Mouse (Mus musculus) embryonic facial prominence, embryonic 12.5 days (tissue): ENCODE results near the gene Notch1. TPM values are rescaled to one million over a fixed set of nuclear protein-coding genes. Genes with fewer than 3 reads are reported as not detected.

Experiments used
- ATAC-seq: fragments of 200-750 bp; cut with Nextera tagmentation; 2 replicates; pipeline ENCODE4 v1.8.0; 2017; ENCODE audit not compliant: insufficient number of reproducible peaks, insufficient read depth, low FRiP score, low TSS enrichment
- H3K27ac ChIP-seq: fragments of 300-500 bp; sonication (generic); 2 replicates; pipeline ENCODE4 v1.5.1; 2016; ENCODE audit warnings: mild to moderate bottlenecking
- H3K27me3 ChIP-seq: fragments of 300-500 bp; sonication (generic); 2 replicates; pipeline ENCODE4 v1.6.1; 2016; ENCODE audit warnings: mild to moderate bottlenecking, moderate library complexity
- H3K36me3 ChIP-seq: fragments of 300-500 bp; sonication (generic); 2 replicates; pipeline ENCODE4 v1.6.1; 2016; ENCODE audit warnings: mild to moderate bottlenecking
- H3K4me1 ChIP-seq: fragments of 300-500 bp; sonication (generic); 2 replicates; pipeline ENCODE4 v1.6.1; 2016
- H3K4me2 ChIP-seq: fragments of 300-500 bp; sonication (generic); replicated peaks from 2 replicates; pipeline ENCODE4 v1.6.1; 2016; ENCODE audit warnings: mild to moderate bottlenecking, moderate library complexity
- H3K4me3 ChIP-seq: fragments of 300-500 bp; sonication (generic); 2 replicates; pipeline ENCODE4 v1.5.1; 2016; ENCODE audit warnings: mild to moderate bottlenecking
- H3K9ac ChIP-seq: fragments of 300-500 bp; sonication (generic); 2 replicates; pipeline ENCODE4 v1.6.1; 2016; ENCODE audit warnings: mild to moderate bottlenecking, moderate library complexity
- H3K9me3 ChIP-seq: fragments of 300-500 bp; sonication (generic); 2 replicates; pipeline ENCODE4 v1.6.1; 2016; ENCODE audit warnings: mild to moderate bottlenecking, moderate library complexity
- WGBS: fragments of 180-500 bp; shearing (Covaris S2); methylation state at CpG from one replicate; pipeline ENCODE4 v1.1.7; 2016; 5-methylcytosine and 5-hydroxymethylcytosine counted together
- polyA plus RNA-seq: library from polyadenylated mRNA; unstranded; fragments of >200 nt; fragmentation: Nextera tagmentation; extraction: Ambion mirVana; gene quantifications from 2 replicates; pipeline ENCODE4 v1.2.1, GENCODE M21; 2016

Gene Notch1
- polyA plus RNA-seq, 1 experiment from 2014 or later: 16.4 TPM

DNA sequence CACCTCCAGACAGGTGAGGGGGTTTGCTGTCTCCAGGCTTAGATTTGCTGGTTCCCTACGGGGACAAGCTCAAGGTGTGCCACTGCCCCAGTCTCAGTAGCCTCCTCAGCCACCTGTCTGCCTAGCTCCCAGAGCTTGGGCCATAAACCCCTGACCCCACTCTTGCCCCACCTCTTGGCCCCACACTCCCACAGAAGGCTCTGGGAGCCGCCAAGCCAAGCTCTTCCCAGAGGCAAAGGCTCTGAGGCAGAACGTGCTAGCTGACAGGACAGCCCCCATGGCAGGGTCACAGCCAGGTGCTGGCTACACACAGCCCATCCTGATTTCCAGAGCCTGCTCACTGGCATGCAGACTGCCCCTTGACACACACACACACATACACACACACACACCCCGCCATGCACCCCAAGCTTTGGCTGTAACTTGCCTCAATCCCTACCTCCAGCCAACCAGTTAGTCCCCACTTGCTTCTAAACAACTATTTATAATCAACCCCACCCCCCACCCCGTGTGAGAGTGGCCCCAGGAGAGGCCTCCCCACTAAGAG, 30.1 kb downstream of the Notch1 start:
- 27% methylated on average over 5 of the region's 5 CpGs for WGBS
- Histone ChIP-seq H3K9ac (peak overlapping the region; percentile 29; the same call in 1 of the 2 replicates), H3K27ac (peak overlapping the region; percentile 74), H3K9me3 (no peaks in the 10 kb centered on the region), H3K4me2 (peak overlapping the region; percentile 12; the same call in 1 of the 2 replicates), H3K36me3 (peaks cover 14% of the 10 kb centered on the region), H3K4me3 (no peak overlapping the region), H3K27me3 (no peaks in the 10 kb centered on the region), H3K4me1 (peaks cover 61% of the 10 kb centered on the region)
- ATAC-seq: no peak

DNA sequence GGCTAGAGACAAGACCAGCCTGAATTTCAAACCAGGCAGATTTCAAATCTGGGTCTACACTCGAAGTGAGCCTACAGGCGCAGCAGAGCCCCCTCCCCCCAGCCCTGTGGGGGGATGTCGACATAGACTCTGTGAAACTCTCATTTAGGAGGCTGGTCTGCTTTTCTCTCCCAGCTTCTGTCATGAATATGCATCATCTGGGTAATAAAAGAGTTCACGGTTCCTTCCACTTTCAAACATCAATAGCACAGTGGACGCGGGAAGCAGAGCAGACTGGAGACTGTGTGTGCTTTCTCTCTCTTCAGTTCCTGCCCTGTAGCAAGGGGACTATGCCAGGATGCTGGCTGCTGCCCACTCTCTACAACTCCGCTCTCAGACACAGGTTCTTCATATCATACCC, 30.8 kb downstream of the Notch1 start:
- Histone ChIP-seq H3K9ac (no peak overlapping the region), H3K9me3 (no peaks in the 10 kb centered on the region), H3K4me3 (no peak overlapping the region), H3K27me3 (no peaks in the 10 kb centered on the region), H3K4me1 (peaks cover 55% of the 10 kb centered on the region), H3K36me3 (peaks cover 20% of the 10 kb centered on the region), H3K27ac (peak overlapping the region; percentile 74), H3K4me2 (no peak overlapping the region)
- WGBS: 46% methylated on average over 7 of the region's 7 CpGs
- ATAC-seq: no peak

DNA sequence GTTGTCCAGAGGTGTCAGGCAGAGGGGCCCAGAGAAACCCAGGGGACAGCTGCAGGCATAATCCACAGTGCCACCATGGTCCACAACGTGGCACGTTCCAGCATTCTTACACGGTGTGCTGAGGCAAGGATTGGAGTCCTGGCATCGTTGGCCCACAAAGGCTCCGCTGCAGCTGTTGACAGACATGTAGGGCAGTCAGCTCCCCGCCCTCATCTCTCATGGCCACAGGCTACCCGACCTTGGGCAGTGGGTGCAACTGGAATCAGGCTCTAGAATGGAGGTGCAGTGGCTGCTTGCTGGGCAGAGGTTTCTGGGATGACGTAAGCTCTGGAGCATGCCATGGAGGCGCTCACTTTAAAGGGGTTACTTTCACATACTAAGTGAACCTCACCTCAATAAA, 31.2 kb downstream of the Notch1 start:
- Histone ChIP-seq H3K9me3 (no peaks in the 10 kb centered on the region), H3K27ac (0 out of 2 replicates have a peak overlapping the region, but pooled peaks have one; percentile 74), H3K9ac (no peak overlapping the region), H3K4me3 (no peak overlapping the region), H3K4me1 (peaks cover 51% of the 10 kb centered on the region), H3K27me3 (no peaks in the 10 kb centered on the region), H3K36me3 (peaks cover 24% of the 10 kb centered on the region), H3K4me2 (no peak overlapping the region)
- ATAC-seq: no peak
- 79% methylated on average over 9 of the region's 9 CpGs for WGBS

GRCm38 (mm10) chr2:26484169-26484568, 32.3 kb downstream of the Notch1 start:
- Histone ChIP-seq H3K9ac (no peak overlapping the region), H3K27ac (no peak overlapping the region), H3K9me3 (no peaks in the 10 kb centered on the region), H3K4me3 (no peak overlapping the region), H3K4me1 (peaks cover 46% of the 10 kb centered on the region), H3K27me3 (no peaks in the 10 kb centered on the region), H3K36me3 (peaks cover 35% of the 10 kb centered on the region), H3K4me2 (no peak overlapping the region)
- ATAC-seq: no peak
- 90% methylated on average over 10 of the region's 10 CpGs for WGBS

- Histone ChIP-seq H3K4me2 (no peak overlapping the region), H3K36me3 (peaks cover 43% of the 10 kb centered on the region), H3K9ac (no peak overlapping the region), H3K4me3 (no peak overlapping the region), H3K27ac (0 out of 2 replicates have a peak overlapping the region, but pooled peaks have one; percentile 30), H3K4me1 (peaks cover 38% of the 10 kb centered on the region), H3K27me3 (no peaks in the 10 kb centered on the region), H3K9me3 (no peaks in the 10 kb centered on the region)
- WGBS: 65% methylated on average over 13 of the region's 13 CpGs
- ATAC-seq: no peak
These were observed 33.1 kb downstream of the Notch1 start for GRCm38 (mm10) chr2:26483230-26483869.

DNA sequence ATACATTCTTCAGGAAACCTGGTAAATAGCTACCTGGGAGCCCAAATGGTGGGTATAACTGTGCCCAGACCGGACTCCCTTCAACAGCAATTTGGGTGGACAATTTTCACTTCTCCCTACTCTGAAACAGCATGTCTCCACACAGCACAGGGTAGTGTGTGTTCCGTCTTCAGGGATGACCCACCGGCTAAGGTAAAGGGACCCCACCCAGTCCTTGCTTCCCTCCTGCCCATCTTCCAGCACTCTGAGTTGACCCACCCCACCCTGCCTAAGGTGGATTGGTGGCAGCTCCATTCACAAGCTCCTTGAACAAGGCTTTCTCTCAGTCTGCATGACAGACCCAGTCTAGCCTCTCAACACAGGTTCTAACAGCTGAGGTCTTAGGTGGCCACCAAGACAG, 33.6 kb downstream of the Notch1 start:
- H3K27ac ChIP-seq: 0 out of 2 replicates have a peak overlapping the region, but pooled peaks have one; percentile 30
- H3K36me3 ChIP-seq: peaks cover 48% of the 10 kb centered on the region
- no peak overlapping the region for H3K4me2 ChIP-seq
- 89% methylated on average over 3 of the region's 3 CpGs for WGBS
- H3K9me3 ChIP-seq: no peaks in the 10 kb centered on the region
- no peak for ATAC-seq
- H3K4me1 ChIP-seq: peaks cover 33% of the 10 kb centered on the region
- no peak overlapping the region for H3K4me3 ChIP-seq
- H3K9ac ChIP-seq: no peak overlapping the region
- no peaks in the 10 kb centered on the region for H3K27me3 ChIP-seq

DNA sequence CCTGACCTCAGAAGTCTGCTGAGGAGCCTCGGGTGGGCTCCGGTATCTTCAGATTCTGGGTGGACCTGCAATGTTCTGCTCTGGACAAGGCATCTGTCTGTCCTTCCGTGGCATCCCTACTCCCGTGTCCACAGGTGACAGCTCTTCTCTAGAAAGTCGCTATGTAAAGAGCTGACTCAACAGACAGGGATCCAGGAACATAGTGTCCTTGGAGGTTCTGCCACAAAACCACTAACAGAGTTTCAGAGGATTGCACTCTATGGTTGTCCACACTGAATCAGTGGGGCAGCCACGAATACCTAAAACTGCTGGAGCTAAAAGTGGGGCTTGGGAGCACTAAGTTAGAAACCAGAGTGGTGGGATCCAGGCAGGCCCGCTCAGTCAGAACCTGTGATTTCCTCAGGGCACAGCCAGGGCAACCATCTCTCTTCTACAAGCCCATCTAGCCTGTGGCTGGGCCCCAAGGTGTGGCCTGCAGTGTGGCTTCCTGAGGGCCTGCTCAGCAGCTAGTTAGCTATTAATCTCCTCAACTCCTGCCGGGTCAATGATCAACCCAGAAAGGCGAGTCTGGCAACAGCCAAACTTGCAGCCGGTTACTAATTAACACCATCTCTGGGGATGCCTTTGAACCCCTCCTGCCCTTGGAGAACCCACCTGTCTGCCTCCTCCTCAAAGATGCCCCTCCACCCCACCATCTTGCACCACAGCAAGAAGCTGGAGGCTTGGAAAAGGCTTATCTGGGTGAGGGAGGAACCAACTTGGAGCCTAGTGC, 34.6 kb downstream of the Notch1 start:
- no peaks in the 10 kb centered on the region for H3K27me3 ChIP-seq
- ATAC-seq: no peak
- no peaks in the 10 kb centered on the region for H3K9me3 ChIP-seq
- no peak overlapping the region for H3K27ac ChIP-seq
- H3K4me1 ChIP-seq: peaks cover 24% of the 10 kb centered on the region
- H3K9ac ChIP-seq: no peak overlapping the region
- no peak overlapping the region for H3K4me2 ChIP-seq
- no peak overlapping the region for H3K4me3 ChIP-seq
- 74% methylated on average over 10 of the region's 10 CpGs for WGBS
- peaks cover 57% of the 10 kb centered on the region for H3K36me3 ChIP-seq

GRCm38 (mm10) chr2:26480911-26481310, 35.6 kb downstream of the Notch1 start:
- Histone ChIP-seq H3K4me2 (no peak overlapping the region), H3K4me3 (no peak overlapping the region), H3K4me1 (peaks cover 14% of the 10 kb centered on the region), H3K9ac (no peak overlapping the region), H3K27me3 (no peaks in the 10 kb centered on the region), H3K9me3 (no peaks in the 10 kb centered on the region), H3K36me3 (peaks cover 65% of the 10 kb centered on the region), H3K27ac (no peak overlapping the region)
- 94% methylated on average over 12 of the region's 12 CpGs for WGBS
- ATAC-seq: no peak

DNA sequence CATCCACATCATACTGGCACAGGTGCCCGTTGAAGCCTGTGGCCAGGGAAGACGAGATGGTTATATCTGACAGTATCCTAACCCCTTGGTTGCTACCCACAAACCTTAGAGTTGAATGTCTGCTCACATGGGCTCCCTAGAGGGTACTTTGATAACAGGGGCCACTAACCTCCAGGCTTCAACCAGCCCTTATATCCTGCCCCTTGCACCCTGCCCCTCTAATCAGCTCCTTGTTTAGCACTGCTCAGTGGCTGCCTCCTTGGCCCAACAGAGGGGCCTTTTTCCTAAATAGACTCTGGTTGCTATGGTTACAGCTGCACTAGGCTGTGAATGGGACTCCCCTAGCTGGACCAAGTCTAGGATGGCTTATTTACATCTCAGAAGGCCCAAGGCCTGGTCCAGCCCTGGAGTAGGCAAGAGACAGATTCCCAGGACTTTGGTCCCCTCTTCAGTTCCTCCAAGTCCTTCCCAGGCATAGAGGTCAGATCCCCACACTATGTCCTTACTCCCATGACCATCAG, 37.7 kb downstream of the Notch1 start:
- Histone ChIP-seq H3K27ac (no peak overlapping the region), H3K36me3 (peaks cover 68% of the 10 kb centered on the region), H3K4me3 (no peak overlapping the region), H3K9ac (no peak overlapping the region), H3K9me3 (no peaks in the 10 kb centered on the region), H3K4me2 (no peak overlapping the region), H3K4me1 (peaks cover 11% of the 10 kb centered on the region; the same call in 1 of the 2 replicates), H3K27me3 (no peaks in the 10 kb centered on the region)
- WGBS: 82% methylated on average over 2 of the region's 2 CpGs
- no peak for ATAC-seq

- Histone ChIP-seq H3K4me2 (no peak overlapping the region), H3K36me3 (peaks cover 76% of the 10 kb centered on the region)
- 90% methylated on average over 7 of the region's 7 CpGs for WGBS
These were observed 38.6 kb downstream of the Notch1 start for GRCm38 (mm10) chr2:26477911-26478310.

DNA sequence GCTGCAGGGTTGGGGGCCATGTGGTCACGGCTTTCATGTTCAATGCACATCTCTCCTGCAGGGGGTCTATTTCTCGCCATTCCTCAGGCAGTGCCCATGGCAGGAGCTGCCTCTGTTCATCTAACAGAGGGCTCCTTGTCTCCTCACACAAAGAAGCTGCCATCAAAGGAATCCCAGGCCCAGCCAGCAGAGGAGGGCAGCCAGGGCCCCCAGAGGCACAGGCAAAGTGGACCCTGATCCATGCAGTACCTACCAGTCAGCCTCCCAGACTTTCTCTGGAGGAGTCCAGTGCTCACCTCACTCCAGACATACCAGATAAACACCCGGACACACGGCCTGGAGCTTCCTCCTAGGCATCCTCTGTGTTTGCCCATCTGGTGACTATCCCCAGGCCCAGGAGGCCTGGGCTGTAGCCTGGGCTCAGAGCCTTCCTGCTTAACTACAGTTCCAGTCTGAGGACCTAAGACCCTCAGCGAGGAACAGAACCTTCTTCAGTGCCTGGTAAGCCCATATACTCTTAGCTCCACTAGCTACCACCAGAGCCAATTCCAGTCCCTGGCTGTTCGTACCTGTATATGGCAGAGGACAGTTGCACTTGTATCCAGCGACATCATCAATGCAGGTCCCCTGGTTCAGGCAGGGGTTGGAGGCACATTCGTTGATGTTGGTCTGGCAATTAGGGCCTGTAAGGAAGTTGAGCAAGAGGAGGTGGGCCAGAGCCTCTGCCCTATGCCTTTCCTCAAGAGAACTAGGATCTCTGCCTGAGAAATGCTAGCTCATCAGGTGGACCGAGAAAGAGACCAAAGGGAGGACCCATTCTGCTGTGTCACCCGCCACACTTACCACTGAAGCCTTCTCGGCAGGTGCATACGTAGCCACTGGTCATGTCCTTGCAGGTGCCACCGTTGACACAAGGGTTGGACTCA, 40.7 kb downstream of the Notch1 start:
- no peaks in the 10 kb centered on the region for H3K27me3 ChIP-seq
- no peak for ATAC-seq
- H3K9me3 ChIP-seq: no peaks in the 10 kb centered on the region
- 72% methylated on average over 13 of the region's 13 CpGs for WGBS
- H3K4me1 ChIP-seq: 0 out of 2 replicates have a peak, but pooled peaks cover 7% of the 10 kb centered on the region
- H3K9ac ChIP-seq: 0 out of 2 replicates have a peak overlapping the region, but pooled peaks have one; percentile 5
- H3K4me3 ChIP-seq: no peak overlapping the region
- H3K4me2 ChIP-seq: no peak overlapping the region
- H3K36me3 ChIP-seq: peaks cover 90% of the 10 kb centered on the region
- peak overlapping the region; percentile 55; the same call in 1 of the 2 replicates for H3K27ac ChIP-seq

More at GRCm38 (mm10) chr2:26477911-26478310, 38.6 kb downstream of the Notch1 start:
- H3K4me1 ChIP-seq: 0 out of 2 replicates have a peak, but pooled peaks cover 7% of the 10 kb centered on the region
- H3K27me3 ChIP-seq: no peaks in the 10 kb centered on the region
- H3K27ac ChIP-seq: no peak overlapping the region
- H3K4me3 ChIP-seq: no peak overlapping the region
- no peaks in the 10 kb centered on the region for H3K9me3 ChIP-seq
- no peak overlapping the region for H3K9ac ChIP-seq
- no peak for ATAC-seq
